Mouse (Mus musculus) heart, postnatal 14 days (tissue): Measurements from ENCODE around the gene Stx3. TPM values are rescaled to one million over a fixed set of nuclear protein-coding genes. Genes with fewer than 3 reads are reported as not detected.
A peak's percentile ranks its signal among the peaks of the same experiment; 100 is the strongest.

Experiments
- DNase-seq, 2 experiments: peaks; one replicate each; pipeline ENCODE4 v3.0.0; 2021 to 2022
- intact Hi-C: fragments of 180-260 bp; cut with DNase I; formaldehyde crosslinking; loops from one replicate; pipeline ENCODE4 v1.15.1; 2025
- total RNA-seq, 2 experiments: library from RNA; stranded (reverse); gene quantifications; 2 replicates each; pipeline ENCODE4 v1.2.3; 2021

The Stx3 gene
- total RNA-seq, 2 experiments from 2014 or later = 7.7 to 8.4 TPM

- intact Hi-C loops = no loop called here
Measured at GRCm38 (mm10) chr19:11810856-11811255, 8.3 kb downstream of the Stx3 start.

GRCm38 (mm10) chr19:11810003-11810758 lies 9.0 kb downstream of the Stx3 start:
- intact Hi-C loops = no loop called here

More at GRCm38 (mm10) chr19:11810856-11811255, 8.3 kb downstream of the Stx3 start:
- peak; percentile 28 to 35 for DNase-seq

GRCm38 (mm10) chr19:11808452-11808851 lies 10.8 kb downstream of the Stx3 start:
- no peak for DNase-seq
- intact Hi-C loops = no loop called here

More at GRCm38 (mm10) chr19:11810003-11810758, 9.0 kb downstream of the Stx3 start:
- DNase-seq = no peak

- intact Hi-C loops = no loop called here
- no peak for DNase-seq
Measured at GRCm38 (mm10) chr19:11807822-11808221, 11.4 kb downstream of the Stx3 start.

- no peak for DNase-seq
- intact Hi-C loops = no loop called here
Measured at GRCm38 (mm10) chr19:11807251-11807650, 12.0 kb downstream of the Stx3 start.

- intact Hi-C loops = no loop called here
- DNase-seq = no peak
Measured at GRCm38 (mm10) chr19:11804423-11804822, 14.8 kb downstream of the Stx3 start.

- intact Hi-C loops = no loop called here
- DNase-seq = no peak
Measured at GRCm38 (mm10) chr19:11800531-11801315, 18.5 kb downstream of the Stx3 start.

GRCm38 (mm10) chr19:11794447-11794846 lies 24.8 kb downstream of the Stx3 start:
- DNase-seq = no peak
- intact Hi-C loops = no loop called here

- intact Hi-C loops = no loop called here
- DNase-seq = no peak
Measured at GRCm38 (mm10) chr19:11793741-11794359, 25.4 kb downstream of the Stx3 start.

- DNase-seq = no peak
- intact Hi-C loops = no loop called here
Measured at GRCm38 (mm10) chr19:11791825-11792224, 27.4 kb downstream of the Stx3 start.

- intact Hi-C loops = no loop called here
- no peak for DNase-seq
Measured at GRCm38 (mm10) chr19:11788876-11789275, 30.3 kb downstream of the Stx3 start.

GRCm38 (mm10) chr19:11787826-11788225 lies 31.4 kb downstream of the Stx3 start:
- no peak for DNase-seq
- intact Hi-C loops = no loop called here

GRCm38 (mm10) chr19:11785409-11786154 lies 33.6 kb downstream of the Stx3 start:
- DNase-seq = no peak
- intact Hi-C loops = no loop called here

- DNase-seq = peak; percentile 71 to 80
Measured at GRCm38 (mm10) chr19:11777191-11777865, 41.9 kb downstream of the Stx3 start.

GRCm38 (mm10) chr19:11770205-11770892 lies 48.9 kb downstream of the Stx3 start, which contains the start of gene Mrpl16:
Mrpl16 (plus strand) TSS chr19:11770391.
- intact Hi-C loops = no loop called here
- peak; percentile 81 to 93 for DNase-seq

More at GRCm38 (mm10) chr19:11777191-11777865, 41.9 kb downstream of the Stx3 start:
- intact Hi-C loops = loop anchor here (1.0 to 5.0 kb wide), 2 partner anchors 43 to 140 kb away; no protein-coding TSS in a partner anchor

GRCm38 (mm10) chr19:11769257-11769920 lies 49.8 kb downstream of the Stx3 start:
- intact Hi-C loops = no loop called here

GRCm38 (mm10) chr19:11768163-11768562 lies 51.0 kb downstream of the Stx3 start:
- intact Hi-C loops = no loop called here
- DNase-seq = peak in 1 of 2 experiments; percentile 19

More at GRCm38 (mm10) chr19:11769257-11769920, 49.8 kb downstream of the Stx3 start:
- no peak for DNase-seq

- intact Hi-C loops = loop anchor here (2.0 kb wide), 1 partner anchor 156 kb away; no protein-coding TSS in a partner anchor
- DNase-seq = no peak
Measured at GRCm38 (mm10) chr19:11766413-11766812, 52.8 kb downstream of the Stx3 start.
